Mouse (Mus musculus): ENCODE measurements around the gene Slc22a14. TPM values are rescaled to one million over a fixed set of nuclear protein-coding genes. Genes with fewer than 3 reads are reported as not detected.

Slc22a14 gene
- polyA plus RNA-seq, 1 experiment from 2014 or later: 0.08 TPM

GRCm38 (mm10) chr9:119355943-119356342 lies 9.4 kb downstream of the Slc22a14 start:
- ATAC-seq (ENCODE audit: insufficient read depth, low FRiP score, low read depth): no peak
- Histone ChIP-seq H3K4me2 (no peak overlapping the region), H3K27ac (no peak overlapping the region), H3K9ac (no peak overlapping the region), H3K4me1 (peaks cover 3% of the 10 kb centered on the region; the same call in 1 of the 2 replicates), H3K9me3 (no peaks in the 10 kb centered on the region), H3K36me3 (peaks cover 5% of the 10 kb centered on the region; the same call in 1 of the 2 replicates), H3K27me3 (replicated peaks) (no peaks in the 10 kb centered on the region), H3K4me3 (replicated peaks) (no peak overlapping the region)
- WGBS: 62% methylated on average over 6 of the region's 6 CpGs

DNA sequence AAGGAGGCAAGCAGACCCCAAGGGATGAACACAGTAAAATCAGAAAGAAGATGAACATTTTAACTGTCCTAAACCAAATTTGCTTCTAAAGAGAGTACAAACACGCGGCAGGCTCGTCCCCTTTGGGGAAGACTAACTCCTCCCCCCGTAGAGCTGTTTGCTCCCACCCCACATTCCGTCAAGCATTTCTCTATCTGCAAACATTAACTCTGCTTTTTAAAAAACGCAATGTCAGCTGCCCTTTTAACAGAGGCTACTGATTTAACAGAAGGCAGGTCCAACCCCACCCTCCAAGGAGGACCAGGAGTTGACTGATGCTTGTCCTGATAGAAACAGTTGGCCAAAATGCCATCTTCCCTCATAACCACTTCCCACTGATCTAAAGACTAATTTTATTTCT lies 11.4 kb downstream of the Slc22a14 start:
- Histone ChIP-seq H3K4me3 (replicated peaks) (no peak overlapping the region), H3K27ac (no peak overlapping the region), H3K27me3 (replicated peaks) (no peaks in the 10 kb centered on the region), H3K9ac (no peak overlapping the region), H3K36me3 (peaks cover 12% of the 10 kb centered on the region), H3K4me2 (no peak overlapping the region), H3K4me1 (peaks cover 3% of the 10 kb centered on the region; the same call in 1 of the 2 replicates), H3K9me3 (no peaks in the 10 kb centered on the region)
- WGBS: 62% methylated on average over 6 of the region's 6 CpGs
- no peak for ATAC-seq (ENCODE audit: insufficient read depth, low FRiP score, low read depth)

DNA sequence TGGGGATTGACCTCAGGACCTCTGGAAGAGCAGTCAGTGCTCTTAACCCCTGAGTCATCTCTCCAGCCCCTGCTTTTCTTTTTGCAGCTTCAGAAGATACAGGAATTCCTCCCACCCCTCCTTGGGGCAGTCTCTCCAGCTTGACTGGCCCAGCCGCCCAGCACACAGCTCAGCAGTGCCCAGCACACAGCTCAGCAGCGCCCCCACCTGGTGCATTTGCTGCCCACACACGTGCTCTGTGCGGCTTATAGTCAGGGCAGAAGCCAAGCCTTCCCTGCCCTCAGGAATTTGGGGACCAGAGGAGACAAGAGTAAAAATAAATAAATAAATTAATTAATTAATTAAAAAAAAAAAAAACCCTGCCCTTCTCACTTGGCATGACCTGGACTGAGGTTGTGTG lies 13.3 kb downstream of the Slc22a14 start:
- peak; percentile 57; the same call in 1 of the 2 replicates for ATAC-seq (ENCODE audit: insufficient read depth, low FRiP score, low read depth)
- H3K27me3 ChIP-seq (replicated peaks): no peaks in the 10 kb centered on the region
- H3K4me3 ChIP-seq (replicated peaks): no peak overlapping the region
- H3K4me1 ChIP-seq: no peaks in the 10 kb centered on the region
- WGBS: 29% methylated on average over 4 of the region's 4 CpGs
- no peak overlapping the region for H3K9ac ChIP-seq
- H3K4me2 ChIP-seq: no peak overlapping the region
- H3K9me3 ChIP-seq: no peaks in the 10 kb centered on the region
- peaks cover 21% of the 10 kb centered on the region for H3K36me3 ChIP-seq
- H3K27ac ChIP-seq: no peak overlapping the region

GRCm38 (mm10) chr9:119350947-119351705 lies 14.2 kb downstream of the Slc22a14 start:
- no peak overlapping the region for H3K4me2 ChIP-seq
- H3K27me3 ChIP-seq (replicated peaks): no peaks in the 10 kb centered on the region
- WGBS: 93% methylated on average over 10 of the region's 10 CpGs
- H3K36me3 ChIP-seq: peaks cover 22% of the 10 kb centered on the region
- no peaks in the 10 kb centered on the region for H3K4me1 ChIP-seq
- no peak overlapping the region for H3K9ac ChIP-seq
- no peaks in the 10 kb centered on the region for H3K9me3 ChIP-seq
- H3K4me3 ChIP-seq (replicated peaks): no peak overlapping the region
- no peak overlapping the region for H3K27ac ChIP-seq
- no peak for ATAC-seq (ENCODE audit: insufficient read depth, low FRiP score, low read depth)

- Histone ChIP-seq H3K27ac (no peak overlapping the region), H3K36me3 (peaks cover 27% of the 10 kb centered on the region), H3K9me3 (no peaks in the 10 kb centered on the region), H3K4me2 (no peak overlapping the region), H3K4me1 (no peaks in the 10 kb centered on the region), H3K27me3 (replicated peaks) (no peaks in the 10 kb centered on the region), H3K9ac (no peak overlapping the region), H3K4me3 (replicated peaks) (no peak overlapping the region)
- no peak for ATAC-seq (ENCODE audit: insufficient read depth, low FRiP score, low read depth)
- WGBS: 91% methylated on average over 3 of the region's 3 CpGs
Measured at GRCm38 (mm10) chr9:119350531-119350930, 14.8 kb downstream of the Slc22a14 start.

DNA sequence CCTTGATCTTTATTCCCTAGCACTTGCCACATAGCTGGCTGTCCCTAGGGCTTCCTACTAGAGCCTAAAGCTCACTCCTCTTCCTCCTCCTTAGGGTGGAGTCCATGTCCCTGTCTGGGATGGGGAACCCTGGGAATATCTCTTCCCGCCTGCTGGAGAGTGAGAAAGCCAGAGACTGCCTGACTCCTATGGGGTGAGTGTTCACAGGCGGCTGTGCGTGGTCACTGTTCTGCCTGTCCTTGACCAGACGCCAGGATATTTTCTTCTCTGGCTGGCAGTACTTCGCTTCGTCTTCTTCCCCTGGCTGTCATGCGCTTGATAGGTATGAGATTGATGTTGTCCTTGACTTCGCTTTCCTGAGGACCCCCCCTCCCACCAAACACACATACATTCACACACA lies 19.0 kb downstream of the Slc22a14 start:
- Histone ChIP-seq H3K27me3 (replicated peaks) (no peaks in the 10 kb centered on the region), H3K4me1 (peaks cover 11% of the 10 kb centered on the region; the same call in 1 of the 2 replicates), H3K9ac (no peak overlapping the region), H3K4me3 (replicated peaks) (no peak overlapping the region), H3K36me3 (peaks cover 47% of the 10 kb centered on the region), H3K27ac (no peak overlapping the region), H3K4me2 (no peak overlapping the region), H3K9me3 (no peaks in the 10 kb centered on the region)
- no peak for ATAC-seq (ENCODE audit: insufficient read depth, low FRiP score, low read depth)
- 90% methylated on average over 8 of the region's 8 CpGs for WGBS

DNA sequence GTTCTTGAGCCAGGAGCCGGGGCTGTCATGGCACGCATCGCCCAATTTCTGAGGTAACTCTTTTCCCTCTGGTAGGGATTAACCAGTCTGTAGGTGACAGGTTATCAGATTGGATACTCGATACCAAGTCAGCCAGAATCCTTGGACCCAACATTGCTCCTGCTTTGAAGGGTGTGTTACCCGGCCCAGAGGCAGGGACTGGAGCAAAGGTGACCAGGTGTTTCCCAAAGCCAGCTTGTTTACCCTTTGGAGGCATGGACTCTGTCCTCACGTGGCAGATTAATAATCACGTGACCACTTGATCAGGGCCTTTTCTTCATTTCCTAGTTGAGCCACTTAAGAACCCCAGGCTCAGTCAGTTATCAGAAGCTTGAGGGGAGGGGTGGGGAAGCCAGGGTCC lies 22.6 kb downstream of the Slc22a14 start:
- no peak for ATAC-seq (ENCODE audit: insufficient read depth, low FRiP score, low read depth)
- peaks cover 27% of the 10 kb centered on the region for H3K36me3 ChIP-seq
- H3K27ac ChIP-seq: no peak overlapping the region
- peaks cover 24% of the 10 kb centered on the region for H3K4me1 ChIP-seq
- 83% methylated on average over 7 of the region's 7 CpGs for WGBS
- H3K27me3 ChIP-seq (replicated peaks): no peaks in the 10 kb centered on the region
- H3K9me3 ChIP-seq: no peaks in the 10 kb centered on the region
- peak overlapping the region; percentile 92 for H3K4me3 ChIP-seq (replicated peaks)
- H3K9ac ChIP-seq: no peak overlapping the region
- peak overlapping the region; percentile 87 for H3K4me2 ChIP-seq

GRCm38 (mm10) chr9:119340909-119341816 lies 24.2 kb downstream of the Slc22a14 start, which contains the start of gene Myd88:
Gene Myd88, minus strand, starts transcription at chr9:119341411.
- peak within 1 kb of the TSS; percentile 92 for H3K9ac ChIP-seq
- no peaks in the 10 kb centered on the region for H3K27me3 ChIP-seq (replicated peaks)
- peak within 1 kb of the TSS; percentile 96 for H3K27ac ChIP-seq
- peaks cover 24% of the 10 kb centered on the region for H3K4me1 ChIP-seq
- H3K9me3 ChIP-seq: no peaks in the 10 kb centered on the region
- H3K4me3 ChIP-seq (replicated peaks): peak within 1 kb of the TSS; percentile 92
- ATAC-seq (ENCODE audit: insufficient read depth, low FRiP score, low read depth): peak; percentile 98
- under 1% methylated on average over 68 of the region's 68 CpGs for WGBS
- H3K36me3 ChIP-seq: peaks cover 27% of the 10 kb centered on the region
- H3K4me2 ChIP-seq: peak within 1 kb of the TSS; percentile 87

DNA sequence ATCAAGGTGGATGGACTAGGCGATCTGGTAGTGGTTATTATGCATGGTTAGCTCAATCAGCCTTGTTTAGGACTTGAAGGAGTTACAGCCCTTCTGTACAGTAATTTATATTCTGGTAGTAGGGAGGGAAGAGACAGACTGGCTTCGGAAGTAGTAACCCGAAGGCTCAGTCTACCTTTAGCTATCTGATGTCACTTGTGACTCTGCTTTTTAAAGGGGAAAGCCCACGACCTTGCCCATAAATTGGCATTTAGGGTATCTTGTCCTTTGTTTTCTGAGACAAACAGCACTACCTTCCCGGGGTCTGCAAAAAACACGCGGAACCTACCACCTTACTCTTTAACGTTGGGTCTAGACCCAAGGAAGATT lies 25.2 kb downstream of the Slc22a14 start:
- Histone ChIP-seq H3K36me3 (peaks cover 21% of the 10 kb centered on the region), H3K9me3 (no peaks in the 10 kb centered on the region), H3K27me3 (replicated peaks) (no peaks in the 10 kb centered on the region), H3K4me1 (peaks cover 24% of the 10 kb centered on the region), H3K4me3 (replicated peaks) (peak overlapping the region; percentile 92), H3K4me2 (peak overlapping the region; percentile 87), H3K9ac (peak overlapping the region; percentile 82; the same call in 1 of the 2 replicates), H3K27ac (peak overlapping the region; percentile 96)
- ATAC-seq (ENCODE audit: insufficient read depth, low FRiP score, low read depth): no peak
- 2% methylated on average over 8 of the region's 8 CpGs for WGBS

DNA sequence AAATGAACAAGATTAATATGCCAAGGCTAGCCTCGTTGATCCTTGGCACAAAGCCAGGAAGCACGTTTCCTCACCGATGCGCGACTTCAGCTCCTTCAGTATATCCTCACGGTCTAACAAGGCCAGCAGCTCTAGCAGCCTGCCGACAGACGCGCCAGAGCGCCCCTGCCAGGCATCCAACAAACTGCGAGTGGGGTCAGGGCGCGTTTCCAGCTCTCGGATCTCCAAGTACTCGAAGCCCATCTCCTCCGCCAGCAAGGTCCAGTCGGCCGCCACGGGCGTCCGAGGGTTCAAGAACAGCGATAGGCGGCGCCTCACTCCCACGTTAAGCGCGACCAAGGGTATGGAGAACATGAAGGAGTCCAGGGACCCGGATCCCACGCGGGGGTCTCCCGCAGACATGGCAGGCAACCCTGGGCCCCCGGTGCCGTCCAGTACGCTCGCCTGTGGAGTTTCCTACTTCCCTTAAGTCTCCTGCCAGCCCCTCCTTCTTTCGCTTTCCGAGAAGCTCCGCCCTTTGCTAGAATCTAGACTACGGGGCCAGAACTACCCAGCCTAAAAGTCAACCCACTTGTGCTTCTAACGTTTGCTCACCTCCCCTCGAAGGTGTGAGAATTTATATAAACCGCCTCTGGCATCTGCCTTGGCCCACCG lies 25.7 kb downstream of the Slc22a14 start, which contains the start of gene Acaa1a:
Acaa1a (plus strand) TSS at position 119 of the 654 bp plus-strand sequence.
- H3K9me3 ChIP-seq: no peaks in the 10 kb centered on the region
- peak within 1 kb of the TSS; percentile 87 for H3K4me2 ChIP-seq
- no peaks in the 10 kb centered on the region for H3K27me3 ChIP-seq (replicated peaks)
- peak within 1 kb of the TSS; percentile 96 for H3K27ac ChIP-seq
- peak within 1 kb of the TSS; percentile 92 for H3K4me3 ChIP-seq (replicated peaks)
- WGBS: under 1% methylated on average over 43 of the region's 43 CpGs
- H3K9ac ChIP-seq: peak within 1 kb of the TSS; percentile 82
- ATAC-seq (ENCODE audit: insufficient read depth, low FRiP score, low read depth): no peak
- peaks cover 16% of the 10 kb centered on the region for H3K36me3 ChIP-seq
- H3K4me1 ChIP-seq: peaks cover 24% of the 10 kb centered on the region

- H3K4me1 ChIP-seq: peaks cover 28% of the 10 kb centered on the region
- H3K4me3 ChIP-seq (replicated peaks): peak overlapping the region; percentile 92
- 40% methylated on average over 7 of the region's 7 CpGs for WGBS
- peak overlapping the region; percentile 87 for H3K4me2 ChIP-seq
- no peak overlapping the region; the same call in 1 of the 2 replicates for H3K27ac ChIP-seq
- ATAC-seq (ENCODE audit: insufficient read depth, low FRiP score, low read depth): no peak
- no peaks in the 10 kb centered on the region for H3K9me3 ChIP-seq
- H3K27me3 ChIP-seq (replicated peaks): no peaks in the 10 kb centered on the region
- H3K36me3 ChIP-seq: peaks cover 12% of the 10 kb centered on the region; the same call in 1 of the 2 replicates
- H3K9ac ChIP-seq: peak overlapping the region; percentile 82
Measured at GRCm38 (mm10) chr9:119339106-119339505, 26.2 kb downstream of the Slc22a14 start.

Data from stomach, embryonic 15.5 days (tissue).